Mouse (Mus musculus): ENCODE measurements around the gene Zfp11. TPM values are rescaled to one million over a fixed set of nuclear protein-coding genes. Genes with fewer than 3 reads are reported as not detected.
"Not testable (repeated sequence)": the region's sequence is repeated elsewhere in the genome, so short reads cannot be mapped to it uniquely, and the experiment has no call there.

Gene Zfp11
- total RNA-seq (2021): 1 to 10 TPM; 2.5 to 3.6 TPM
- long read RNA-seq, experiment 1, transcript Zfp11-201 (3 exons, 3,929 nt): major isoform, 6 of 9 reads
- long read RNA-seq, experiment 1, partial matches to known transcripts: 3 of 9 reads
- long read RNA-seq, experiment 1, other reads (novel, unspliced or antisense): 0 of 9 reads
- long read RNA-seq, experiment 2, transcript Zfp11-201 (3 exons, 3,929 nt): major isoform, 7 of 10 reads
- long read RNA-seq, experiment 2, partial matches to known transcripts: 1 of 10 reads
- long read RNA-seq, experiment 2, other reads (novel, unspliced or antisense): 2 of 10 reads

DNA sequence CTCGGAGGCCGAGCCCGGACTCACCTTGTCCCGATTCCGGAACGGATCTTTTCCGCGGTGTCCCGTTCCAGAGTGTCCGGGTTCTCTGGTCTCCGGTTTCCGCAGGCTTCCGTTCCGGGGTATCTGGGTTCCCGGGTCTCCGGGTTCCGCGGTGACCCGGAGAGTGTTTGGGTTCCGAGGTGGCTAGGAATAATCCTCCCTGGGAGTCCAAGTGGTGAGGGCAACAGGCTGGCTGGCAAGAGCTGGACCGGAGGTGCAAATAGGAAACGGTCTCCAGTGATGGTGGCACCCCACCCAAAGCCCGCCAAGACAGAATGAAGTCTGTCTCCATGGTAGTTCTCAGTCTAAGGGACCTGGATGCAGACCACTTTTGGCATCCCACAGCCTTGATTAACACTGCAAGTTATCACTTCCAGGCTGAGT lies at the start of gene Zfp11:
TSS of gene Zfp11 (minus strand) at position 64 of the 423 bp plus-strand sequence.
- DNase-seq (ENCODE audit: low spot score in 2 of 2): peak; percentile 66 to 83

DNA sequence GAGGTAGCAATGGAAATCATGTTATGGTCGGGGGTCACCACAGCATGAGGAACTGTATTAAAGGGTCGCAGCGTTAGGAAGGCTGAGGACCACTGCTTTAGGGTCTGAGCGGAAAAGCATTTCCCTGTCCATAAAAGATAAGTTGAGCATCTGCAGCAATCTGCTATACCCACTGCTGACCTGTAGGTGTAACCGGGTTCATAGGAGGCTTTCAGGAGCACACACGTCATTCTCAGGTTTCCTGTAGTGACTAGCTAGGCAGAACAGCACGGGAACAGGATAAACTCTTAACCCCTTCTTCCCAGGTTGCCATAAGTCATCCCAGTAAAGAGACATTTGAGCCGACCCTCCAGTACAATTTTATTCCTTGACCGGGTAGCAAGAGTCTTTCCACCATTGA lies 47.1 kb upstream of the Zfp11 start:
- no peak for DNase-seq (ENCODE audit: low spot score in 2 of 2)

DNA sequence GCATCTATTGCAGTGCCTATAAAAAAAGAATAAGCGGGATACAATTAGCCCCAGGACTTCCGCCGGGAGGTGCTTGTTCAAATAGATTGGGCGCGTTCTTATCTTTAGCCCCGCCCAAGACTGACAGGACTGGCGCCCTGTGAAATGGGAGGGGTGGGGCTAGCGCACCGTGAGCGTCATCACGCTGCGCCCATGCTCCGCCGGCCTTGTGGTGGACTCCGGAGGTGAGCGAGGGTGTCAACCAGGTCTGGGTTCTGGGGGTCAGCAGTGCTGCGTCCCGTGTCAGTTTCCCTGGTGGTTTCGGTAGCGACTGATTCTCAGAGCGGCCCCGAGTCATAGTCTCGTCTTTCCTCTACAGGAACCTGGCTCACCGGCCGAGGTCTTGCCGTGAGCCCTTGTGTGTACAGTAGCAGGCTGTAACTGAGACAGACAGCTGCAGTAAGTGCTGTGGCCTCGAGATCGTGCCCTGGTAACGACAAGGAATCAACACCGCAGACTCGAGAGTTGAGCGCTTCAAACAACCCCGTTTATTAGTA lies 45.5 kb upstream of the Zfp11 start, which contains the start of gene Mrps17:
TSS of gene Mrps17 (plus strand) at position 172 of the 536 bp plus-strand sequence.
- DNase-seq (ENCODE audit: low spot score in 2 of 2): peak; percentile 85 to 90

DNA sequence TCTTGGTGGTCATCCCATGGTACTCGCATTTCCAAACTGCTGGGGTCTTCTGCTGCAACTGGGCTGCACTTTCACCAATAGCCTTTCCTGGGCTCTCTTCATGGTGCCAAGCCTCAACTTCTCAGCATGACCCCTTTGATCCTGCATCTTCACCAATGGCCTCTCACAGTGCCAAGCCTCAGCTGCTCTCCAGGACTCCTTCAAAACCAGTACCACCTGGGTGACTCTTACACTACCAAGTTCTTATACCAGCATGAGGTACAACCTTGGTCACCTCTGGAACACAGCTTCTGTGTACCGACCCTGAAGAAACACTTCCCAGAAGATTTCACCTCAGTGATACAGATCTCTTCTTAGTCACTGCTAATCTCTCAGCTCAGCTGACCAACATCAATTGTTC lies 38.5 kb upstream of the Zfp11 start, which contains the start of gene Sept14:
TSS of gene Sept14 (minus strand) at position 101 of the 400 bp plus-strand sequence.
- DNase-seq (ENCODE audit: low spot score in 2 of 2): no peak

DNA sequence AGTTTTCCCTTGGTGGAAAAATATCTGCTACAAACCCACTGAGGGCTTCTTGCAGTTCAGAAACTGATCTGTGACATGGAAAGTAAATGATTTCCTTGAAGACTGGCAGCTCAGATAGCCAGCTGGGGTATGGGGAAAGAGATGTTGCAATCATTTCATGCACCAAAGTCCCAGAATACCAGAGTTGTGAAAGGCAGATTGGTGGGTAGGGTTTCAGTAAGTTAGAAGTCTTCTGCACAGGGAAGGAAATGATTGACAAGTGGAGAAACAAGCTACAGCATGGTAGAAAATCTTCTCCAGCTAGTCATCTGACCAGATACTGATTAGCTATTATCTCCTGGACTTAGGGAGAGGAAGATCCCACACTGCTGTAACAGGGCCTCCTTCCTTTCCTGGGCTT lies 33.5 kb upstream of the Zfp11 start:
- DNase-seq (ENCODE audit: low spot score in 2 of 2): no peak

DNA sequence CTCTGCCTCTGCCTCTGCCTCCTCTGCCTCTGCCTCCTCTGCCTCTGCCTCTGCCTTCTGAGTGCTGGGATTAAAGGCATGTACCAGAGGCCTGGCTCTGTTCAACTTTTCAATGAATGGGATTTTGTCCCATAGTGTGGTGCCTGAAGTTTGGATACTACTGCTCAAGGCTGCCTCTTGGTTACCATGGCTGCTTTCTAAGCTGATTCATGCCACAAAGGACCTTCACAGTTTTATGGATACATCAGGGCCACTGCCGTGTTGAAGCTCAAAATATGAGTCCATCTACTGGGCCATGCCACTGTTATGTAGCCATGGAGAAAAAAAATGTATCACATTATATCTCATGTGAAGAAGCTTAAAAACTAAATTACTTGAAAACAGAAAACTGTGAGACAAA lies 31.8 kb upstream of the Zfp11 start:
- no peak for DNase-seq (ENCODE audit: low spot score in 2 of 2)

DNA sequence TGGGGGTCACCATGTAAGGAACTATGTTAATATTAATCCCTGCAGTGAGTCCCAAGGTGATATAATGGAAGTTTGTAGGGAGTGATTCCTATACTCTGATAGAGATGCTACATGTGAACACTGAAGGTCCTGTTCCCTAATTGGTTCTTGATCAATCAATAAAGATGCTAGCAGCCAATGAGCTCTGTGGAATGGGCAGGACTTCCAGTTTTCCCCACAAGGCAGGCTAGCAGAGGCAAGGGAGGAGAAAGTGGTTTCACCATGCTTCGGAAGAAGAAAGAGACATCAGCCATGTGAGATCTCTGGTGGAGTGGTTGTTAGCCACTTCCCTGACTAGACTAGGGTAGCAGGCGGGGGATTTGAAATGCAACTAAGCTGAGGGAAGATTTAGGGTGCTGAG lies 30.6 kb upstream of the Zfp11 start:
- no peak for DNase-seq (ENCODE audit: low spot score in 2 of 2)

DNA sequence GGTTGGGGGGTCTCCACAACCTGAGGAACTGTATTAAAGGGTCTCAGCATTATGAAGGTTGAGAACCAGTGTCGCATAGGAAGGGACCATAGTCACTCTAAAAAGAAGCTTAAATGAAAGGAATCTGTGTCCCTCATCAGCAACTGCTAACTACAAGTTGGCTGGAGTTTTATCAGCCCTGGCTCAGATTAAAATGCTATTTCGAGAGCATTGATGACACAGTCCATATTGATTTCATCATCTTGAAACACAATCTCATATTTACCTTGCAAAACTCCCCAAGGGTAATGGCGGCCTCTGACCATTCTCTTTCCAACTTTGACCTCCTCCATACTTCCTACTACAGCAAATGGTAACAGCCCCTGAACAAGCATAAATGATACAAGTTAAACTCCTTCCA lies 20.6 kb upstream of the Zfp11 start:
- no peak for DNase-seq (ENCODE audit: low spot score in 2 of 2)

DNA sequence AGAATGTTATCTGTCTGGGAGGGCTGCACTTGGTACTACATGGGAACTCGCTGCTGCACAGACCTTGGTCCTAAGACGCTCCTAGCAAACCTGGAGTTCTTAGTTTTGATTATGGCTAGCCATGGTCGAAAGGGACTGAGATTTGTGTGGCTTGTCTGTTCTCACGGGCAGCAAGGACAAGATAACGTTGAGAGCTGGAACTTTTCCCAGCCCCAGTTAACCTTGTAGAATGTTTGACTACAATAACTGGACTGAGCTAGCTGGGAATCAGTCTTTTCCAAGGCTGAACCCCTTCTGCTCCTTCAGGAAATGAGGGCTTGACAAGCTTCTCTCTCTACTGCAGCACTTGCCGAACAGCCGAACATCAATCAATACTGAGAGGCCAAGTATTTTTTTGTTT lies 17.7 kb upstream of the Zfp11 start:
- no peak for DNase-seq (ENCODE audit: low spot score in 2 of 2)

DNA sequence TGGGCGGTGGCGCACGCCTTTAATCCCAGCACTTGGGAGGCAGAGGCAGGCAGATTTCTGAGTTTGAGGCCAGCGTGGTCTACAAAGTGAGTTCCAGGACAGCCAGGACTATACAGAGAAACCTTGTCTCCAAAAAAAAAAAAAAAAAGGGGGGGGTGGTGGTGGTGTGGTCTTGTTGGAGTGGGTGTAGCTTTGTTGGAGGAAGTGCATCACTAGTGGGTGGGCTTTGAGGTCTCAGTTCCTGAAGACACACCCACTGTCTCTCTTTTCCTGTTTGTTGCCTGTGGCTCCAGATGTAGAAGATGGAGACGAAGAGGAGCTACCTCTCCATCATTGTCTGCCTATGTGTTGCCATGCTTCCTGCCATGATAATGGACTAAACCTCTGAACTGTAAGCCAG lies 15.2 kb upstream of the Zfp11 start:
- DNase-seq (ENCODE audit: low spot score in 2 of 2): not testable (repeated sequence)

DNA sequence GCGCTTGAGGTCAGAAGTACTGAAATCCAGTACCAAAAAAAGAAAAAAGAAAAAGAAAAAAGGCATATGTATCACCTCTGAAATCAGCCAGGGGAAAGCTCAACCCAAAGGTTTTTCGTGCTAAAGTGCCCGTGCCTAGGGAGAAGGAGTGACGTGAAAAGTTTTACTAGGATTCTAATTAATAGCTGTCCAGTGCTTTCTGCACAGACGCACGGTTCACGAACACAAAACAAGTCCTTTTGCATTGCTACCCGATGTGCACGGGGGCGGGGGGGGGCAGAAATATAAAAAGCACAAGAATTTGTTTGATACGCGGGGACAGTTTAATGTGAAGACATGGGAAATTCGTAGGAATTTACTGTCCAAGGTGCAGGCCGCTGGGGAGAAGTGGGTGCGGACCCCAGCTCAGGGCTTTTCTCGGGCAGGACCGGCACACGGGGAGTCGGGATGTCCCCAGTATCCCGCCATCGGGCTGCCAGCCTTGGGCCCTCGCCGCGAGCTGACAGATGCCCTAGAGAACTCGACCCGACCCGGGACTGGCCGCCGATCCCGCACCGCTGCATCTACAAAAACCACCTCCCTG lies 355 bp downstream of the Zfp11 start:
- no peak for DNase-seq (ENCODE audit: low spot score in 2 of 2)

DNA sequence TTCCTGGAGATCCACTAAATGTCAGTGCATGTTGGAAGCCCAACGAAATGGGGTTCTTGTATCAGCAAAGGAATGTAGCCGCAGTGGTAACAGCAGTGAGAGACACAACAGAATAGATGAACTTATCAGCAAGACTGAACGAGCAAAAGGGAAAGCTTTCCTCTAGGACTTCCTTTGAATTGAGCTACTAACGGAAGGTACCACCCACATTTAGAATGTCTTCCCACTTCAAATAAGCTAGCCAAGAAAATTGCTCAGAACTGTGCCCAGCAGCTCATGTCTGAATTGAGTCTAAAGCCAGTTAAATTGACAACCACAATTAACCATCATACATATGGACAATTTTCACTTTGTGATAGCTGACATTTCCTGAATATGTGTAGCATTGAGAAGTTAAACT lies 2.0 kb downstream of the Zfp11 start:
- no peak for DNase-seq (ENCODE audit: low spot score in 2 of 2)

DNA sequence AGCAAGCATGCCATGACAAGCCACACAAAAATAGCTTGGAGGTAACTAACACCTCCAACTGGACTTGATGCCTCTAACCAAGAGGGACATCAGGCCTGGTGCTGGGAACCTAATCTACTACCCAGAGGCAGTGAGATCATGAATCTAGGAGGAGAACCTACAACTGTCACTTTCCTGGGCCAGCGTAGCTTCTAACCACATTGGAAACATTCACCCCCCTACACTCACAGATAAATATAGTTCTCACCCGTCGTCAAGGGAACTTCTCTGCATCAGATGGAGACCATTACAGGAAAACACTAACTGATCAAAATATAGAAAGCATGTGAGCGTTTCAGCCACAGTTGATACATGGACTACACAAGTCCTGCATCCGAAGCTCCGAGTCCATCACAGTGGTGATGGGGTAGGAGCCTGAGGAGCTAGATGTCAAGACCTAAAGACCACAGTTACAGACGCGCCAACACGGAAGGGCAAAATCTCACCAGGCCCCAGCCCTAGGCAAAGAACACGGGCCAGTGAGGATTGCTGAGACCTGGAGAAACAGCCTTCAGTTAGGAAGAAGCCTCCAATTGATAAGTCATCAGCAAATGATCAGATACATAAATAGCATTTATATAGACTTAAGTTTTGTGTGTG lies 3.5 kb downstream of the Zfp11 start:
- DNase-seq (ENCODE audit: low spot score in 2 of 2): no peak

DNA sequence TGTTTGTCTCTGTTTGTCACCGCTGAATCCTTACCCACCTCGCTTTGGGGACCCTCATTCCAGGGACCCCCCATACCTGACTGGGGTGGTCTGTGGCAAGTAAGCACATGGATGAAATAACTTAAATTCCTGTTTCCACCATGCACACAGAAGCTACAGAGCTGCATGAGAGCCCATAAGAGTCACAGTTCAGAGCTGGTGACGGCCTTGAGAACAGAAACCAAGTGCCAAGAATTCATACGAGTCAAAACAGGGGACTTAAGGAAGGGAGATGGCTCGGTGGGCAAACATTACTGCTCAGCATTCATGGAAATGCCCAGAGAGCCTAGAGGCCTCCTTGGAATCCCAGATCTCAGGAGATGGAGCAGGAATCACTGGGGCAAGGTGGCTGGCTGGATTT lies 5.8 kb downstream of the Zfp11 start:
- DNase-seq (ENCODE audit: low spot score in 2 of 2): no peak

DNA sequence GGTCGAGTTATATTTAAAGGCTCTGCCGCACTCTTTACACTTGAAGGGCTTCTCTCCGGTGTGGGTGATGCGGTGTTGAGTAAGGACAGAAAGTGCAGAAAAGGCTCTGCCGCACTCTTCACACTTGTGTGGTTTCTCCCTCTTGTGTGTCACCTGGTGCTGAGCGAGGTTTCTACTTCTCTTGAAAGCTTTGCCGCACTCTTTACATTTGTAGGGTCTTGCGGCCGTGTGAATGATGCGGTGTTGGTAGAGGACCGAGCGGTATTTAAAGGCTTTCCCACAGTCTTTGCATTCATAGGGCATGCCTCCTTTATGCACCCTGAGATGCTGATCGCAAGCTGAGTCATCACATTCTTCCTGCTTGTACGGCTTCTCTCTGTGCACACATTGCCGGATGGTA lies 12.0 kb downstream of the Zfp11 start:
- no peak for DNase-seq (ENCODE audit: low spot score in 2 of 2)

DNA sequence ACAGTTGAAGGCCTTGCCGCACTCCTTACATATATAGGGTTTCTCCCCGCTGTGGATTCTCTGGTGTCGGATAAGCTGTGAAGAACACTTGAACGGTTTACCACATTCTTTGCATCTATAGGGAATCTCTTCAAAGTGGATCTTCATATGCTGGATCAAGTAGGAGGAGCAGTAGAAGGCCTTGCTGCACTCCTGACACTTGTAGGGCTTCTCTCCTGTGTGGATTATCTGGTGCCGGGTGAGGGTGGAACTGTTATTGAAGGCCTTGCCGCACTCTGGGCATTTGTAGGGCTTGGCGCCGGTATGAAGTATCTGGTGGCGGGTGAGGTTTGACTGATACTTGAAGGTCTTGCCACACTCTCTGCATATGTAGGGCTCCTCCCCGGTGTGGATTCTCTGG lies 12.9 kb downstream of the Zfp11 start:
- DNase-seq (ENCODE audit: low spot score in 2 of 2): no peak

DNA sequence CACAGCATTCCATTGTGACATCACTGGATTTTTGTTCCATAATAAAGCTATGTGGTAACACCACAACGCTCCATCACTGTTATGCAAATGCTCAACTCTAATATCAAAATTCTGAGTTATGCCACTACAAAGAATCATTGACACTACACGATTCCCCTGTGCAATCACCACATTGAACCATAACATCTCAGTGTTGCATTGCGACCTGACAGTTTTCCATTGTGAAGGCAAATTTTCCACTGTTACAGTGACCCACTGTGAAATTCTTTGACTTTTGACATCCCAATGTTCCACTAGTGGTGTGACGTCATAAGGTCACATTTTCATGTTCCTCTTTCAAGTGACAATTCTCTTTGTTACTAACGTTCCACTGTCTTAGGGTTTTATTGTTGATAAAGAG lies 19.0 kb downstream of the Zfp11 start:
- no peak for DNase-seq (ENCODE audit: low spot score in 2 of 2)

DNA sequence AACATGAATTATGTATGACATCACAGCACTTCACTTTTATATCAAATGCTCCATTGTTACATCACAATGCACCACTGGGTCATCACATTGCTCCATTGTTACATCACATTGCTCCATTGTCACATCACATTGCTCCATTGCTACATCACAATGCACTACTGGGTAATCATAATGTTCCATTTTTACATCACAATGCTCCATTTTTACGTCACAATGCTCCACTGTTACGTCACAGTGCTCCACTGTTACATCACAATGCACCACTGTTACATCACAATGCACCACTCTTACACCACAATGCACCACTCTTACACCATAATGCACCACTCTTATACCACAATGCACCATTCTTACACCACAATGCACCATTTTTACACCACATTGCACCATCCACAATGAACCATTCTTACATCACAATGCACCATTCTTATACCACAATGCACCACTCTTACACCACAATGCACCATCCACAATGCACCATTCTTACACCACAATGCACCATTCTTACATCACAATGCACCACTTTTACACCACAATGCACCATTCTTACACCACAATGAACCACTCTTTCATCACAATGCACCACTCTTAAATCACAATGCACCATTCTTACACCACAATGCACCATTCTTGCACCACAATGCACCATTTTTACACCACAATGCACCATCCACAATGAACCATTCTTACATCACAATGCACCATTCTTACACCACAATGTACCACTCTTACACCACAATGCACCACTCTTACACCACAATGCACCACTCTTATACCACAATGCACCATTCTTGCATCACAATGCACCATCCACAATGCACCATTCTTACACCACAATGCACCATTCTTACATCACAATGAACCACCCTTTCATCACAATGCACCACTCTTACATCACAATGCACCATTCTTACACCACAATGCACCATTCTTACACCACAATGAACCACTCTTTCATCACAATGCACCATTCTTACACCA lies 37.3 kb downstream of the Zfp11 start:
- not testable (repeated sequence) for DNase-seq (ENCODE audit: low spot score in 2 of 2)

DNA sequence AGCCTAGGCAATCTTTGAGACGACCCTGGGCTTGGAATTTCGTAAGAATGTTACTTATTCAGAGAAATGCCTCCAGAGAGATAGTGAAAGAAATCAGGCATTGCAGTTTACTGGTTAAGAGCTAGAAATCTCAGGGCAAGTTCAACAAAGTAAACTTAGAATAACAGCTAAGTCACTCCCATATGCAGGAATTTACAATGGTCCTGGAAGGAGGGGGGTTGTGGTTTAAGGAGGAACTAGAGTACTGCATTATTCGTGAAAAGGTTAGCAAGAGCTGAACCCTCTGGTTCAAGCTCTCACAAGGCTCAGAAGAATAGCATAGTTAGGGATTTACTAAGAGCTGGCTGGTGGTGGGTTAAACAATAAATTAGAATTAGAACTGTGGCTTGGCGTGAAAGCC lies 43.3 kb downstream of the Zfp11 start:
- DNase-seq (ENCODE audit: low spot score in 2 of 2): not testable (repeated sequence)

DNA sequence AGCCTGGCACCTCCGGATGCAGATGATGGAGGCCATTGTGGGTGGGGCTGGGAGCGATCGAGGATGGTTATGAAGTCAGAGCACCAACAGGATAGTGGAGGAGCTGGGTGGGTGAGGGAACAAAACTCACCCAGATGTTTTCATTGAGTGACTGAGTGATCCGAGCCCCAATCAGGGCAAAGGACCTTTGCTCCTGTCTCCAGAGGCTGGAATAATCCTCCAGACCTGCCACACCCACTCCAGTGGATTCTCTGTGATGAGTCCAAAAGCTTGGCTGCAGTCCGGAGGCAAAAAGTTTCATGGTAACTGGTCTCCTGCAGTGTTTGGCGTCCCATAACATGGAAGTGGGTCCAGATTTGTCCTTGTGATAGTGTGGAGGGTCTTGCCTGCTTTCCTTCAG lies 43.8 kb downstream of the Zfp11 start:
- DNase-seq (ENCODE audit: low spot score in 2 of 2): no peak

DNA sequence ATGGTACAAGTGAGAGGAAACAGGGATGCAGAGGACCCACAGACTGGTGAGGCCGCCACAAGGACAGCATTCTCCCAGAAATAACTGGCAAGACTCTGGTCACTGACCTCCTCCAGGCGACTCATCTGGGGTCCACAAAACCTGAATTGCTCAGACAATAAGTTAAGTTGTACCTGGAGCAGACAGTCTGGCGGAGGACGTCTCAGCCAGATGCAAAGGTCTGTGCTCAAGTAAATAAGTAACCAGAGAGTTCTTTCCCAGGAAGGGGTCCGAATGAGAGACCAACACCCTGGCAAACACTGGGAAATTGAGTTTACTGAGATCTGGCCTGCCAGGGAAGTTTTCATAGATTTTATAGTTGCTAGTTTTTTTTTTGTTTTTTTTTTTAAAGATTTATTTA lies 48.5 kb downstream of the Zfp11 start:
- DNase-seq (ENCODE audit: low spot score in 2 of 2): no peak
